Mouse (Mus musculus): ENCODE measurements around the gene Tbc1d10a. TPM values are rescaled to one million over a fixed set of nuclear protein-coding genes. Genes with fewer than 3 reads are reported as not detected.

Tbc1d10a gene
- polyA plus RNA-seq, 1 experiment from 2014 or later = 30.2 TPM

- Histone ChIP-seq H3K4me2 (replicated peaks) (no peak overlapping the region), H3K9me3 (no peaks in the 10 kb centered on the region), H3K36me3 (peaks cover 23% of the 10 kb centered on the region; the same call in 1 of the 2 replicates), H3K4me3 (no peak overlapping the region), H3K9ac (replicated peaks) (no peak overlapping the region), H3K27ac (replicated peaks) (no peak overlapping the region), H3K27me3 (no peaks in the 10 kb centered on the region), H3K4me1 (no peaks in the 10 kb centered on the region)
- 91% methylated on average over 7 of the region's 7 CpGs for WGBS
- ATAC-seq (replicated peaks) = no peak
These were observed 19.4 kb downstream of the Tbc1d10a start for GRCm38 (mm10) chr11:4205951-4206350.

GRCm38 (mm10) chr11:4206563-4206962 lies 20.0 kb downstream of the Tbc1d10a start:
- 85% methylated on average over 6 of the region's 6 CpGs for WGBS
- Histone ChIP-seq H3K36me3 (peaks cover 23% of the 10 kb centered on the region), H3K4me2 (replicated peaks) (no peak overlapping the region)

GRCm38 (mm10) chr11:4207655-4208054 lies 21.1 kb downstream of the Tbc1d10a start:
- peaks cover 26% of the 10 kb centered on the region for H3K36me3 ChIP-seq

More at GRCm38 (mm10) chr11:4206563-4206962, 20.0 kb downstream of the Tbc1d10a start:
- H3K27me3 ChIP-seq = no peaks in the 10 kb centered on the region
- no peaks in the 10 kb centered on the region for H3K9me3 ChIP-seq
- ATAC-seq (replicated peaks) = no peak
- no peaks in the 10 kb centered on the region for H3K4me1 ChIP-seq
- no peak overlapping the region for H3K4me3 ChIP-seq
- no peak overlapping the region for H3K9ac ChIP-seq (replicated peaks)
- H3K27ac ChIP-seq (replicated peaks) = no peak overlapping the region

GRCm38 (mm10) chr11:4209556-4209955 lies 23.0 kb downstream of the Tbc1d10a start:
- Histone ChIP-seq H3K27me3 (no peaks in the 10 kb centered on the region), H3K4me1 (no peaks in the 10 kb centered on the region), H3K9ac (replicated peaks) (no peak overlapping the region), H3K27ac (replicated peaks) (no peak overlapping the region), H3K36me3 (peaks cover 31% of the 10 kb centered on the region), H3K9me3 (no peaks in the 10 kb centered on the region), H3K4me2 (replicated peaks) (no peak overlapping the region), H3K4me3 (no peak overlapping the region)
- ATAC-seq (replicated peaks) = no peak
- WGBS = 82% methylated on average over 5 of the region's 5 CpGs

More at GRCm38 (mm10) chr11:4207655-4208054, 21.1 kb downstream of the Tbc1d10a start:
- Histone ChIP-seq H3K9ac (replicated peaks) (no peak overlapping the region), H3K4me2 (replicated peaks) (no peak overlapping the region), H3K27ac (replicated peaks) (no peak overlapping the region), H3K27me3 (no peaks in the 10 kb centered on the region), H3K9me3 (no peaks in the 10 kb centered on the region), H3K4me3 (no peak overlapping the region), H3K4me1 (no peaks in the 10 kb centered on the region)
- no peak for ATAC-seq (replicated peaks)
- 94% methylated on average over 9 of the region's 9 CpGs for WGBS

- no peak overlapping the region for H3K4me3 ChIP-seq
- 91% methylated on average over 1 of the region's 1 CpGs for WGBS
- H3K9ac ChIP-seq (replicated peaks) = no peak overlapping the region
- no peaks in the 10 kb centered on the region for H3K27me3 ChIP-seq
- H3K36me3 ChIP-seq = peaks cover 31% of the 10 kb centered on the region
- H3K27ac ChIP-seq (replicated peaks) = no peak overlapping the region
- H3K9me3 ChIP-seq = no peaks in the 10 kb centered on the region
- no peak overlapping the region for H3K4me2 ChIP-seq (replicated peaks)
- ATAC-seq (replicated peaks) = no peak
- no peaks in the 10 kb centered on the region for H3K4me1 ChIP-seq
These were observed 24.2 kb downstream of the Tbc1d10a start for GRCm38 (mm10) chr11:4210786-4211185.

GRCm38 (mm10) chr11:4213107-4213506 lies 26.5 kb downstream of the Tbc1d10a start:
- H3K9ac ChIP-seq (replicated peaks) = no peak overlapping the region
- no peak for ATAC-seq (replicated peaks)
- 96% methylated on average over 10 of the region's 10 CpGs for WGBS
- no peaks in the 10 kb centered on the region for H3K9me3 ChIP-seq
- H3K4me1 ChIP-seq = peaks cover 4% of the 10 kb centered on the region
- H3K4me2 ChIP-seq (replicated peaks) = no peak overlapping the region
- H3K4me3 ChIP-seq = no peak overlapping the region
- peaks cover 22% of the 10 kb centered on the region for H3K36me3 ChIP-seq
- H3K27me3 ChIP-seq = peaks cover 8% of the 10 kb centered on the region; the same call in 1 of the 2 replicates
- no peak overlapping the region for H3K27ac ChIP-seq (replicated peaks)

- H3K9me3 ChIP-seq = no peaks in the 10 kb centered on the region
- no peak overlapping the region for H3K4me3 ChIP-seq
- WGBS = 96% methylated on average over 14 of the region's 14 CpGs
- peaks cover 19% of the 10 kb centered on the region for H3K27me3 ChIP-seq
- peaks cover 14% of the 10 kb centered on the region for H3K36me3 ChIP-seq
- H3K4me1 ChIP-seq = peaks cover 8% of the 10 kb centered on the region
- H3K27ac ChIP-seq (replicated peaks) = no peak overlapping the region
- no peak overlapping the region for H3K9ac ChIP-seq (replicated peaks)
- no peak overlapping the region for H3K4me2 ChIP-seq (replicated peaks)
- ATAC-seq (replicated peaks) = no peak
These were observed 28.0 kb downstream of the Tbc1d10a start for GRCm38 (mm10) chr11:4214572-4214971.

- peaks cover 8% of the 10 kb centered on the region for H3K4me1 ChIP-seq
- H3K9ac ChIP-seq (replicated peaks) = no peak overlapping the region
- no peaks in the 10 kb centered on the region for H3K9me3 ChIP-seq
- no peak for ATAC-seq (replicated peaks)
- no peak overlapping the region for H3K4me2 ChIP-seq (replicated peaks)
- WGBS = 82% methylated on average over 10 of the region's 10 CpGs
- no peak overlapping the region for H3K4me3 ChIP-seq
- H3K27me3 ChIP-seq = peaks cover 21% of the 10 kb centered on the region
- H3K36me3 ChIP-seq = peaks cover 9% of the 10 kb centered on the region
- H3K27ac ChIP-seq (replicated peaks) = no peak overlapping the region
These were observed 28.5 kb downstream of the Tbc1d10a start for GRCm38 (mm10) chr11:4215061-4215460.

- H3K4me1 ChIP-seq = peaks cover 8% of the 10 kb centered on the region
- H3K9me3 ChIP-seq = no peaks in the 10 kb centered on the region
- peaks cover 24% of the 10 kb centered on the region for H3K27me3 ChIP-seq
- no peak for ATAC-seq (replicated peaks)
- no peak overlapping the region for H3K27ac ChIP-seq (replicated peaks)
- H3K36me3 ChIP-seq = peaks cover 8% of the 10 kb centered on the region
- no peak overlapping the region for H3K4me3 ChIP-seq
- no peak overlapping the region for H3K9ac ChIP-seq (replicated peaks)
- no peak overlapping the region for H3K4me2 ChIP-seq (replicated peaks)
- WGBS = 79% methylated on average over 9 of the region's 9 CpGs
These were observed 29.8 kb downstream of the Tbc1d10a start for GRCm38 (mm10) chr11:4216248-4217000.

- peak; percentile 56 for ATAC-seq (replicated peaks)
- 1% methylated on average over 56 of the region's 56 CpGs for WGBS
These were observed 31.5 kb downstream of the Tbc1d10a start, which contains the start of gene Castor1 for GRCm38 (mm10) chr11:4217914-4218629. Gene Castor1, plus strand, starts transcription at chr11:4218225.

GRCm38 (mm10) chr11:4218637-4219036 lies 32.0 kb downstream of the Tbc1d10a start:
- Histone ChIP-seq H3K9me3 (no peaks in the 10 kb centered on the region), H3K27me3 (peaks cover 24% of the 10 kb centered on the region), H3K4me3 (peak overlapping the region; percentile 40), H3K36me3 (peaks cover 4% of the 10 kb centered on the region; the same call in 1 of the 2 replicates), H3K4me2 (replicated peaks) (peak overlapping the region; percentile 63), H3K9ac (replicated peaks) (peak overlapping the region; percentile 37), H3K4me1 (peaks cover 8% of the 10 kb centered on the region), H3K27ac (replicated peaks) (no peak overlapping the region)
- ATAC-seq (replicated peaks) = no peak
- WGBS = 4% methylated on average over 6 of the region's 6 CpGs

More at GRCm38 (mm10) chr11:4217914-4218629, 31.5 kb downstream of the Tbc1d10a start, which contains the start of gene Castor1:
- H3K36me3 ChIP-seq = peaks cover 4% of the 10 kb centered on the region; the same call in 1 of the 2 replicates
- H3K4me2 ChIP-seq (replicated peaks) = peak within 1 kb of the TSS; percentile 63
- peak within 1 kb of the TSS; percentile 37 for H3K9ac ChIP-seq (replicated peaks)
- no peaks in the 10 kb centered on the region for H3K9me3 ChIP-seq
- peaks cover 24% of the 10 kb centered on the region for H3K27me3 ChIP-seq
- H3K27ac ChIP-seq (replicated peaks) = no peak within 1 kb of the TSS
- H3K4me1 ChIP-seq = peaks cover 8% of the 10 kb centered on the region
- peak within 1 kb of the TSS; percentile 40 for H3K4me3 ChIP-seq

GRCm38 (mm10) chr11:4219317-4219751 lies 32.7 kb downstream of the Tbc1d10a start:
- Histone ChIP-seq H3K27me3 (peaks cover 24% of the 10 kb centered on the region), H3K4me3 (no peak overlapping the region), H3K4me1 (peaks cover 8% of the 10 kb centered on the region), H3K27ac (replicated peaks) (no peak overlapping the region), H3K36me3 (peaks cover under 1% of the 10 kb centered on the region; the same call in 1 of the 2 replicates), H3K9ac (replicated peaks) (no peak overlapping the region), H3K4me2 (replicated peaks) (no peak overlapping the region), H3K9me3 (no peaks in the 10 kb centered on the region)
- 11% methylated on average over 2 of the region's 2 CpGs for WGBS
- ATAC-seq (replicated peaks) = no peak

All from forebrain, embryonic 15.5 days (tissue).